Mouse (Mus musculus): ENCODE data around the gene Coa6. TPM values are rescaled to one million over a fixed set of nuclear protein-coding genes. Genes with fewer than 3 reads are reported as not detected.

Coa6 gene
- polyA plus RNA-seq, 1 experiment, result 68.9 TPM

- Histone ChIP-seq H3K27ac (ENCODE audit: control insufficient read depth, insufficient read depth, low read length) (no peak within 1 kb of the TSS), H3K4me1 (replicated peaks; ENCODE audit: control insufficient read depth, insufficient read depth, low read length) (peaks cover 8% of the 10 kb centered on the region), H3K36me3 (ENCODE audit: control insufficient read depth, insufficient read depth, low read length) (no peaks in the 10 kb centered on the region; the same call in 1 of the 2 replicates), H3K27me3 (ENCODE audit: control insufficient read depth, insufficient read depth, low read length) (no peaks in the 10 kb centered on the region), H3K4me3 (ENCODE audit: control insufficient read depth, insufficient read depth, low read length) (peak within 1 kb of the TSS; percentile 63)
- TF ChIP-seq POLR2A (IDR thresholded peaks at IDR 0.05; ENCODE audit: control insufficient read depth, extremely low read depth, insufficient read depth, low read length, poor library complexity) (peak; percentile 63; the same call in 1 of the 2 replicates), CTCF (IDR thresholded peaks at IDR 0.05; ENCODE audit: borderline replicate concordance, control insufficient read depth, extremely low read depth, insufficient read depth, low read length, poor library complexity) (0 out of 2 replicates have a peak, but pooled peaks have one; percentile 41)
- under 1% methylated on average over 124 of the region's 124 CpGs for whole genome bisulfite sequencing
- DNase-seq, result peak; percentile 93
These were observed 52.2 kb downstream of the Coa6 start, which contains the start of gene Tarbp1 for GRCm38 (mm10) chr8:126474299-126475187. Gene Tarbp1, minus strand, starts transcription at chr8:126475065.

Other genes starting within 250 kb of the Coa6 start
- gene Slc35f3, start 124.0 kb upstream of the Coa6 start, polyA plus RNA-seq (2012; rRNA removed), result 0.08 TPM in 1 of 2 replicates, not detected in the other
- 10.4 and 12.9 TPM in 2 replicates for gene Tarbp1, start 52.5 kb downstream of the Coa6 start, polyA plus RNA-seq (2012; rRNA removed)
- 71.7 and 113 TPM in 2 replicates for gene Irf2bp2, start 171.5 kb downstream of the Coa6 start, polyA plus RNA-seq (2012; rRNA removed)